Mouse (Mus musculus) left cerebral cortex, postnatal 14 days (tissue): ENCODE measurements around the gene Pdp2. TPM values are rescaled to one million over a fixed set of nuclear protein-coding genes. Genes with fewer than 3 reads are reported as not detected.
"Not testable (repeated sequence)": the region's sequence is repeated elsewhere in the genome, so short reads cannot be mapped to it uniquely, and the experiment has no call there.

Experiments used
- DNase-seq, 2 experiments: peaks; one replicate each; pipeline ENCODE4 v3.0.0; 2021 to 2022; ENCODE audit warnings: low spot score in 2 of 2, mixed read lengths in 1 of 2
- intact Hi-C: fragments of 180-260 bp; cut with DNase I; formaldehyde crosslinking; loops from one replicate; pipeline ENCODE4 v1.15.1; 2025
- long read RNA-seq, 2 experiments: library from polyadenylated mRNA; stranded (forward); transcript quantifications; one replicate each; pipeline ENCODE4 v2.0.0; 2021
- total RNA-seq, 2 experiments: library from RNA; stranded (reverse); gene quantifications; 2 replicates each; pipeline ENCODE4 v1.2.3; 2021

Pdp2 gene
- 1 to 10 TPM; 8.8 to 9.0 TPM for total RNA-seq
- long read RNA-seq, experiment 1, full-length matches to known transcripts, result 3 of 3 reads
- long read RNA-seq, experiment 1, partial matches to known transcripts, result 0 of 3 reads
- long read RNA-seq, experiment 1, other reads (novel, unspliced or antisense), result 0 of 3 reads
- long read RNA-seq, experiment 2, partial matches to known transcripts, result 0 of 4 reads
- long read RNA-seq, experiment 2, other reads (novel, unspliced or antisense), result 4 of 4 reads

DNA sequence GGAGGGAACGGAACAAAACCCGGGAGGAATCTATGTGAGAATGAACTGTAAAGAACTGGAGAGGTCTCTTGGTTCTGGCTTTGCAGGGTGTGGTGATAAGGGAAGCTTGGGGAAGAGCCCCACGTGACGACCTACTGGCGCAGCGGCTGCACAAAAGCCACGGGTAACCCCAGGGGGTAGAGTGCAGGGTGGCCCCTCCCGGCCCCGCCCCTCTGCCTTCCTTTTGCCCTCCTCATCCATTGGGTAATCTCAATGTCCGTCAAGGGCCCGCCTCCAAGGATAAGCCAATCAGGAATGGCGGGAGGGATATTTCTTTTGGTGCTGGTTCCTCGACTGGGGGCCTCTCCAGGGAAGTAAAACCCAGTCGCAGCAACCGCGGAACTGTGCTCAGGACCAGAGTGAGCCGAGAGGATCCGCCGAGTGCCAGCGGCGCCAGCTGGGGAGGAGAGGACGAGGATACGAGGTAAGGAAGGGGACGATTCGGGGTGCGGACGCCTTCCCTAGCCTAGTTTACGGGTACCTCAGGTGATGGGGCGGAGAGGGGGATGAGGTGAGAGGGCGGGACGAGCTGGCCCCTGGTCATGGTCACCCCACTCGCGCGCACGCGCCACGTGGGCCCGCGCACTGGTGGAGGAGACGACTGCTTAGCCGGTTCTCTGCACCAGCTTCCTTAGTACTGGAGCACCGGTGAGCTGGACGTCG, at the start of gene Pdp2:
Gene Pdp2, plus strand, starts transcription at position 319 of the 702 bp plus-strand sequence.
- intact Hi-C loops, result no loop called here
- DNase-seq, result peak; percentile 94

DNA sequence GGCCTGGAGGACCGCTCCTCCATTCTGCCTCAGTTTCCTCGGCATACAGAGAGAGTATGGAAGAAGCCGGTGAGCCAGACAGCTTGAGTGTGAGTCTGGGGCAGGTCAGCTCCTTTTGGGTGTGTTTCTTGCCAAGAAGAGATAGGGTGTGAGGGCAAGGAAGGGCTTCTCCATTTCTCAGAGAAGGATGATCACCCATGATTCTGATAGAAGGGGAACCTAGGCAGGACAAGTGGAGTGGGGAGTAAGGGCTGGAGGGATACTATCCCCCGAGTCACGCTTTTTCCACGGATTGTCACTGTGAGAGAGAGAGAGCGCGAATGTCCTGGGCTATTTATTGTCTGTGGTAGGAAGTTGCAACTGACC, 49.8 kb upstream of the Pdp2 start:
- intact Hi-C loops, result no loop called here
- DNase-seq, result no peak

DNA sequence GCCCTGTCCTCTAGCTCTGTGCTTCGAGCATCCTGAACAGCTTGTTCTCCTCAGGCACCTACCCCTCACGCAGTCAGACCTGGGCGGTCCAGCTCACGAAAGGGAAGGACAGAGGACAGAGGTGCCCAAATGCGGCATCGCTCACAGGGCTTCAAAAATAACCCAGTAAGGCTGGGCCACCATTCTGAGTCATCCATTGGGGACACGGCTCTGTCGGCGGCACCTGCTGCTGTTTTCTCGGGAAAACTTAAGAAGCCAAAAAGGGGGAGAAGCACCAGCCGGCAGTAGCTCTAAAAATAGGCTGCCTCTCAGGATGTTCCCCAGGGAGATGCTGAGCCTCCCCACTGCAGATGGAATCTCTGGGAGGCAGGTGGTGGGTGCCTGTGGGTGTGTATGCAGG, 49.1 kb upstream of the Pdp2 start:
- peak; percentile 79 to 86 for DNase-seq
- intact Hi-C loops, result no loop called here

DNA sequence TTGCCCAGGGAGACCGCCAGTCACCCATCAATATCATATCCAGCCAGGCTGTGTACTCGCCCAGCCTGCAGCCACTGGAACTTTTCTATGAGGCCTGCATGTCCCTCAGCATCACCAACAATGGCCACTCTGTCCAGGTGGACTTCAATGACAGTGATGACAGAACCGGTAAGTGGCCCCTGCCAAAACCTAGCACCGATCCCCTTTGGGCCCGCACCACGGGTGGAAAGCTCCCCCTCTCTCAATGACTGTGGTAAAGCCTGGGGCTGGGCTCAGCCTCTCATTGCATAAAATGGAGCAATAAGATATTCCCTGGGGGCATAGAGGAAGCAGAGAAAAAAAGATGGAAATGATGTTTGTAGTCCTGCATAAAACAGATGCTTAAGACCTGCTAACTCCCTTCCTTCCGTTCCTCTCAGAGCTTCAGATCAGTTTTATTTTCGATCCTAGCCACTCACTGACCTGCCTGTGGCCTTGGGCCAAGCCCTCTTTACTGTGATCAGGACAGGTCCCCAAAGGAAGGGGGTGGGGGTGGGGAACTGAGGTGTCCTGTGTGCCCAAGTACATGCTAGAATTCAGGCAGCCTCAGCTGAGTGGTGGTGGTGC, 47.7 kb upstream of the Pdp2 start:
- DNase-seq, result no peak
- intact Hi-C loops, result no loop called here

DNA sequence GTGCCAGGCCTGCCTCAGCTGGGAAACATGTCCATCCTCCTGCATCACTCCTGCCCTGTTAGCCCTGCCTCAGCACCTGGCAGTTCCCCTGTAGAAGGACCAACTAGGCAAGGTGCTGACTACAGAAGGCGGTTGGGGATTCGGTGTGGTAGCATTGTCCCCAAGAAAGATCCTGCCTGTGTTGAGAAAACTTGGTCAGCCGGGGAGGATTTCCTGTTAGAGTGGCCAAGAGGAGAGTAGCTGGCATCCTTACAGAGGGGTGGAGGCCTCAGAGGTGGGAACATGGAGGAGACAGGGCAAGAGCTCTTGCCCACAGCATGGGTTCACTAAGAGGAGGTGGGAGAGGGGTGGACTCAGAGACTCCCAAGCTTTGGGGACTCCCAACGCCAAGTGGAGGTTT, 36.1 kb upstream of the Pdp2 start:
- intact Hi-C loops, result no loop called here
- DNase-seq, result no peak

DNA sequence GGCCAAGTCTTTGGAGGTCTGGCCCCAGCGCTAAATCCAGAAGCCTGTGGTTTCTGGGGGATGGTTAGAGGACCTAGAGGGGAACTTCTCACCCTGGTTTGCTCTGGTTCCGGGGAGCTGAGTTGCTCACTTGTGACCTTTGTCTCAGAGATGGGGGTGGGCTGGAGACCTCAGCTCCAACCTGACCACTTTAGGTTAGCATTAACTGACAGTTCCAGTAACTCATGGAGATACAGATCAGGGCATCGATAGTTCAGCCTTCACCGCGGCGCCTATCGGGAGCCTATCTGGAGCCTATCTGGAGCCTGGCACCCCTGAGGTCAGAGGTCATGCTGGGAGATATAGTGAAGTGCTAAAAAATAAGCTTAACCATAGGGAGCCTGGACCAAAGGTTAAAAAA, 34.0 kb upstream of the Pdp2 start:
- DNase-seq, result no peak
- intact Hi-C loops, result no loop called here

DNA sequence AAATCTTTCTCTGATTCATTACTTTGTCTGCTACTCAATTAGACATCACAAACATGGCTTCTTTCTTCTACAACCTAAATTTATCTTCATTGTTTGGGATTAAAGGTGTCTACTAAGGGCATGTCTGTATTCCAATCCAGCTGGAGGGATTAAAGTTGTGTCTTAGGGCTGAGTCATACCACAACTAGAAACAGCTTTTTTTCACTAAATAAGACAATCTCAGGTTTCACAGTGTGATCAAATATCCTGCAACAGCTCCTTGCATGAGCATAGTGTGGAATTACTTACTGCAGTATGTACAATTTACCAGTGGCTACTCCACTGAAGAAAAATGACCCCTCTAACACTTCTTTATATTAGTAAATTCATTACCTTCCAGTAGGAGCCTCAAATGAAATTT, 30.5 kb upstream of the Pdp2 start:
- DNase-seq, result no peak
- intact Hi-C loops, result no loop called here

DNA sequence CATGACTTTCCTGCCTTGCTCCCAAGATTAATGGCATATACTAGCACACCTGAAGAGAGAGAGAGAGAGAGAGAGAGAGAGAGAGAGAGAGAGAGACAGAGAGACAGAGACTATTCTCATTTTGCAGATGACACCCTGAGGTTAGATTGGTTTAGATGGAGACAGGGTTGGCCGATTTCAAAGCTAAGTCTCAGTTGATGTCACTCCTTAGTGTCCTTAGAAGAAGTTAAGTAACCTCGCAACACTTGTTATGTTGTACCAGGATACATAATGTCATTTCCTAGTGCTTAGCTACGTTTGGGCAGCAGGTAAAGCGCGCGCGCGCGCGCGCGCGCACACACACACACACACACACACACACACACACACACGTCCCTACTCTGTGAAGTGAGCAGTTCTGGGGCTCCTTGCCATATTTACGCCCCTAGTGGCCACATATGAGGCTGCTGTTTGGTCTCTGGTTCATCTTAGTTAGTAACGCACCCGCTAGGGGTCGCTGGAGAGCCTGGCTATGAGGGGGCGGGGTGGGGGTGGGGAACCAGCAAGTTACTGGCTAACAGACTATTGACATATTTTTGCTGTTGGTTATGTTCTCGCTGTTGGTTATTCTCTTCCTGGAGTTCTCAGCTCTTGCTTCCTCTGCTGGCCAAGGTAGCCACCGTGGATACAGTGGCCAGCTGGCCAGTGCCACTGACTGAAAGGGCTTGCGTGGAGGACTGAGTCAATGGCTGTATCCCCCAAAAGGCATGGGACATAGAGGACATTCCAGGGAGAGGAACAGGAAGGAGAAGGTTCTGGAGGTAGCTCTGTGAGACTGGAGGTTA, 26.4 kb upstream of the Pdp2 start:
- DNase-seq, result peak; percentile 84 to 95
- intact Hi-C loops, result no loop called here

DNA sequence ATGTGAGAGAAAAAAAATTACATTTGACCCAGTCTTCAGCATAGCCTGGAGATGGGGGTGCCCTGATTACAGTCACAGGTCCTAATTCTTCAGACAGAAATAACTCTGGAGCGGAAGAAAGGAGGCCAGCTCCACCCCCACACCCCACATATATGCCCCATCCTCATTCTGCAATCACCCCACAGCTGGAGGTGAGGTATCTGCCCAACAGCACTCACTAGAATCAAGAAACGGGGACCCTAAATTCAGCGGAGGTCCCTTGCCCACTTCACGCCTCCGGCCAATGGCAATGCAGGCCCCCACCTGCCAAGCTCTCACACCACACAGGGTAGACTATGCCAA, 25.8 kb upstream of the Pdp2 start:
- intact Hi-C loops, result no loop called here

DNA sequence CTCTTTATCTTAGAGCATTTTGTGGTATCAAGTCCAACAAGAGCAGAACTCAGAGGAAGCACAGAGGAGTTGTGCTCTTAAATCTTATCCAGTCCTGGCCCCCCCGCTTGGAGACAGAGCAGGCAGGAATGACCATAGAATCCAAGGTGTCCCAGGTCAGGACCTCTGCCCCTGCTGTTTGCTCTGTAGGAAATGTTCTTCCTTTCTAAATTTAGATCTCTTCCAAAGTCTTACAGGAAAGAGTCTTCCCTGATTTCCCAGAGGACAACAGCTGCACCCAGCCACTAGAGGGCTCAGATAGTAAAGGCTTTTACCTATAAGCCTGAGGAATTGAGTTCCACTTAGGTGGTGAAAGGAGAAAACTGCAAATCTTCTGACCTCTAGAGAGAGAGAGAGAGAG, 21.7 kb upstream of the Pdp2 start:
- intact Hi-C loops, result no loop called here
- peak; percentile 43 for DNase-seq

More for the DNA sequence above, 25.8 kb upstream of the Pdp2 start:
- DNase-seq, result no peak

DNA sequence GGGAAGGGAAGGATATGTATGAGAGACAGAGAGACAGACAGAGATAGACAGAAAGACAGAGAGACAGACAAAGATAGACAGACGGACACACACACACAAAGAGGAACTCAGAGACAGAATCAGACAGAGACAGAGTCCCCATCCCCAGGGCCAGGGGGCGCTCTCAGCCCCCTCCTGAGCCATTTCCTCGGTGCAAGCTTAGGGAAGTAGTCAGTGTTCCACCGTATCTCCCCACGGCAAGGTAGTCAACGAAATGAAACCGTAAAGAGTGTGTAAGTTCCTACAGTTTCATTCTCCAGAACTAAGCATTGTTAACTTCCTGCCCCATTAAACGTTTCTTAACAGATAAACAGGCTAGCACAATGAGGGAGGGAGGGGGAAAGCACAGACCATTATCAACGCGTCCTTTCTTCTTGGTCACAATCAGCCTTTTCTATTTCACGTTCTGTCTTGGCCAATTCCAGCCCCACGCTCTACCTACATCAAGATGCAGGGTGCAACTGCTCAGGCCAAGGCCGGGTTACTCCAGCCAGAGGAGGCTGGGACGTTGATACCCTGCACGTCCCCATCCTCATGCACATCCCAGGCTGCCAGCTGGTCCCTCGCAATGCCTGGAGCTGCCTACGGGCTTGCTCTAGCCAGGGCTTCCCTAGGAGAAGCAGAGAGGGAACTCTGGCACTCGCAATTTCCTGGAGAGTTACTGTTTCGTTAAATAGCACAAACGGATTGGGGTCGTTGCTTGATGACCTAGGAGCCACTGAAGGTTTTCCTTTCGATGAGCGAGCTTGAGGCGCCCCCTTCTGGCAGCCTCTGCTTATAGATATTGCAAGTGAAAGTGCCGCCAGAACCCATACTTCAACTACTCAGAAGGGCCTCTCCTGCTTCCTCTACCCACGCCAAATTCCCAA, 20.6 kb upstream of the Pdp2 start:
- intact Hi-C loops, result loop anchor here (5.0 to 10.0 kb wide), 3 partner anchors 33 to 316 kb away; partner anchors contain the start of gene Cklf
- peak; percentile 73 to 86 for DNase-seq

DNA sequence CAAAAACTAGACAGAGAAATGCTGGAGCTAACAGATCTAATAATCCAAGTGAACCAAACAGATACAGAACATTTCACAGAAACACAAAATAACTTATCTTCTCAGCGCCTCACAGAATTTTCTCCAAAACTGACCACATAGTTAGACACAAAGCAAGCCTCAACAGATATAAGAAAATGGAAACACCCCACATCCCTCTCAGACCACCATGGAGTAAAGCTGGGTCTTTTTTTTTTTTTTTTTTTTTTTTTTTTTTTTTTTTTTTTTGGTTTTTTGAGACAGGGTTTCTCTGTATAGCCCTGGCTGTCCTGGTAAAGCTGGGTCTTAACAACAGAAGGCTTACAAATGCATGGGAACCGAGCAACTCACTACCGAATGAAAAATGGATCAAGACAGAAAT, 14.4 kb upstream of the Pdp2 start:
- no peak for DNase-seq
- intact Hi-C loops, result loop anchor here (10.0 kb wide), 2 partner anchors 232 to 322 kb away; partner anchors contain the start of gene Cklf

DNA sequence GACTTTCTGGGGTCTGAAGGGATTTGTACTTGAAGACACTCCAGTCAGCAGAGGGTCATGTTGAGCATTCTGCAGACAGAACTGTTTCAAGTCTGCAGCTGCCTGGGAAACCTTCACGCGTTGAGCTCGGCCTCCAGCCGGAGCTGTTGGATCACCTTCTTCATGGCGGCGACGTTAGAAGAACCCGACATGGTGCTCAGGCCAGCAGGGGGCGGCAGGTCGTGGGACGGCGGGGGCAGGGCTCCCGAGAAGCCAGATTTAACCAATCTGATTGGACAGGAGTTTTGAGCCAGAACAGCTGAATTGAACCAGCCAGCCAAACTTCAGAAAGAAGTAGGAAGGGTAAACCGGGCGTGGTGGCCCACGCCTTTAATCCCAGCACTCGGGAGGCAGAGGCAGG, 13.6 kb upstream of the Pdp2 start:
- intact Hi-C loops, result loop anchor here (10.0 kb wide), 2 partner anchors 233 to 323 kb away; partner anchors contain the start of gene Cklf
- DNase-seq, result not testable (repeated sequence)

DNA sequence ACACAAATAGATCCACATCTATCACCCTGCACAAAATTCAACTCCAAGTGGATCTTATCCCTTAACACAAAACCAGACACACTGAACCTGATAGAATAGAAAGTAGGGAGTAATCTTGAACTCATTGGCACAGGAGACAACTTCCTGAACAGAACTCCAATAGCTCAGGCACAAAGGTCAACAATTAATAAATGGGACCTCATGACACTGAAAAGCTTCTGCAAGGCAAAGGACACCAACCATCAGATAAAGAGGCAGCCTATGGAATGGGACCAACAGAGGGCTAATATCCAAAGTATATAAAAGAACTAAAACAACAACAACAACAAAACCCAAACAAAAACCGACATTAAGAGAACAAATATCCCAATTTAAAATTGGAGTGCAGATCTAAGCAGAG, 6.7 kb upstream of the Pdp2 start:
- DNase-seq, result no peak
- intact Hi-C loops, result no loop called here

DNA sequence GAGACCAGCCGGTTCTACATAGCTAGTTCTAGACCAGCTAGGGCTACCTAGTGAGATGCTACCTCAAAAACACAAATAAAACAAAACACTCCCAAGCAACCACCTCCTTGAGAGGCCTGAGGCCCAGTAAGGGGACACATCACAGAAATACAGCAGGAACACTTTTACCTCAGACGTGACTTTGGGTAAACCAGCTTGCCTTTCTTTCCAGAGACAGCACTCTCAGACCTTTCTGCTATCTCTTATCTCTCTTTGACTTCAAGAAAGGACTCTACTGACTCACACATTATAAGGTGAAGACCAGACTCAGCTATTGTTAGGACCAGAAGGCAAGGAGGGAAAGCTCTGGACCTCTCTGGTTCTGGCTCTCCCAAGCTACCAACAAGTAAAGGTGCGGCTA, 967 bp upstream of the Pdp2 start:
- intact Hi-C loops, result no loop called here
- no peak for DNase-seq

DNA sequence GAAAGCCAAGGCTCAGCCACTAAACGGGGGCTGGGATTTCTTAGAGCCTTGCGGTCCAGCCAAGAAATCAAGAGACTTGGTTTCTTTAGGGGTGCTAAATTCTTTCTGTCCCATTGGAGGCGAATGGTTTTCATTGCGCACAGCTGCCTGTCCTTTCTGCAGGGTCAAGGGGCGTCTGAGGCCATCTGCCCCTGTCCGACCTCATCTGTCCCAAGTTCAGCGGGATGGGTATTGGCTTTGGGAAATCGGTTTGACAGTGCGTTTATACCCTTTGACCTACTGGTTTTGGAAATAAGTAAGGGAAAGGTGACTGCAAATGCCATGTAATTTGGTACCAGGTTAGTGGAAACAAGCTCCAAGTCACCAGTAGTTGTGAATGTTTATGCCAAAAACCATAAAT, 605 bp downstream of the Pdp2 start:
- intact Hi-C loops, result no loop called here
- no peak for DNase-seq

DNA sequence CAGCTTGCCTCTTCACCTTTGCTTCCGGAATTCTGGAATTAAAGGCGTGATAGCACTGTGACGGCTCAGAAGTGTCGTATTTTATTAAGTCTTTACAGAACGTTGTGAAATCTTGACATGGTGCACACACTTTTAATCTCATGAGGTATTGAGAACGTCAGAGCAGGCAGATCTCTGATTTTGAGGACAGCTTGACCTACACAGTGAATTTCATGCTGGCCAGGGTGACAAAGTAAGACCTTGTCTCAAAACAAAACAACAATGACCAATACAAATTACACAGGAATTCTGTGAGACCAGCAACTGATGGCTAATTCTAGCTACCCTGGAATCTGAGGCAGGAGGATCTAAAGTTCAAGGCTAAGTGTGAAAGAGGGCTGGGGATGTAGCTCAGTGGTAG, 1.3 kb downstream of the Pdp2 start:
- intact Hi-C loops, result no loop called here
- no peak for DNase-seq

DNA sequence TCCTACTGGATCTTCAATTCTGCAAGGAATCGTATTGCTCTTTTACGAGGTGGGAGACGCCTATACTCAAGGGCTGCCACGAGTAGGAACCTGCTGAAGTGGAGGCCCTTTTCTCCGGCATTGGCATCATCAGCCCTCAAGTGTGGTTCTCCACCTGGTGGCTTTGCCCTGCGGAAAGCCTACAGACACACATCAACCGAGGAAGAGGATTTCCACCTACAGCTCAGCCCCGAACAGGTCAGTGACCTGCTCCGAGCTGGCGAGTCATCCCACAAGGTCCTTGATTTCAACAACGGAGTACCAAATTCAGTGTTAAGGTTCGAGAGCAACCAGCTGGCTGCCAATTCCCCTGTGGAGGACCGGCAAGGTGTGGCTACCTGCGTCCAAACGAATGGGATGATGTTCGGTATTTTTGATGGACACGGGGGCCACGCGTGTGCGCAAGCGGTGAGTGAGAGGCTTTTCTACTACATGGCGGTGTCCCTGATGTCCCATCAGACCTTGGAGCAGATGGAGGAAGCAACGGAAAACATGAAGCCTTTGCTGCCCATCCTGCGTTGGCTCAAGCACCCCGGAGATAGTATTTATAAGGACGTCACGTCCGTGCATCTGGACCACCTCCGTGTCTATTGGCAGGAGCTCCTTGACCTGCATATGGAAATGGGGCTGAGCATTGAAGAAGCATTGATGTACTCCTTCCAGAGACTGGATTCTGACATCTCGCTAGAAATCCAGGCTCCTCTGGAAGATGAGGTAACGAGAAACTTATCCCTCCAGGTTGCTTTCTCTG, 2.5 kb downstream of the Pdp2 start:
- intact Hi-C loops, result no loop called here
- DNase-seq, result no peak
